Mouse (Mus musculus) liver, embryonic 14.5 days (tissue): ENCODE measurements around the gene Usp44.

Experiments
- CTCF ChIP-seq: IDR thresholded peaks from 2 replicates; pipeline ENCODE4 v1.5.1; 2016; ENCODE audit warnings: antibody characterized with exemption, low read depth, control low read depth
- EP300 ChIP-seq: IDR thresholded peaks from 2 replicates; pipeline ENCODE4 v1.6.1; 2016; ENCODE audit warnings: antibody characterized with exemption, low read depth

DNA sequence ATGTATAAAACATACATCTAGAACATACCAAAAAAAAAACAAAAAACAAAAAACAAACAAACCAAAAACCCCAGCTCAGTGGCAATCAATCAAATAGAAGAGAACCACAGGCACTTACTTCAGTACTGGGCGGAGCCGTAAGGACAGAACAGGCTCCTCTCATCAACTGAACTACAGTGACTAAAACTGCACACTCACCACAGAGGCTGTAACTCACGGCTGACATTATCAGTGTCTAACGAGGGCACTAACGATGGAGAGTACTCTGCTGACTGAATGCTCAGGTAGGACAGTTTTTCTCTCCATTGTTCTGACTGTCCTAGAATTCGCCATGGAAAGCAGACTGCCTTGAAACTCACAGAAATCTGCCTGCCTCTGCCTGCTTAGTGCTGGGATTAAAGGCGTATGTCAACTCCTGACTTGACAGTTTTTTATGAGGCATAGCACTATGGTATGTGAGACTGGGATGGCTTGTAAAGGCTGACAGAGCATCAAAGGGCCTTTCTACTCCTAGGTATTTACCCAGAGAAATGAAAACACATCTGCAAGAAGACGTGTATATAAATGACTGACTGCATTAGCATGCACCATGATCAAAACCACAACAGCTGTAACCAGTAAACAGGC is 51.5 kb downstream of the Usp44 start:
- TF ChIP-seq CTCF: no peak
- no peak; the same call in 1 of the 2 replicates for TF ChIP-seq EP300
